Comparison of ENCODE assay signal across 8 mouse cellular contexts in genomic region chr14:27507894-27508643, GRCm38 (mm10). TPM values are rescaled to one million over a fixed set of nuclear protein-coding genes. Genes with fewer than 3 reads are reported as not detected.
DNase-seq lines count a peak whose midpoint lies in the region; ATAC-seq lines count a peak whose summit lies in the region.

Gene Ccdc66 (minus strand): TSS chr14:27508460.

- intact Hi-C loops in gastrocnemius, postnatal 14 days (cut with DNase I; ENCODE audit: low total_unique reads): no loop called here
- intact Hi-C loops in left cerebral cortex, postnatal 10 days (cut with DNase I): no loop called here

- DNase-seq in adipocyte (ENCODE audit: low spot score): peak; percentile 91
- peak; percentile 97 for DNase-seq in embryo, embryonic 10 days (ENCODE audit: low spot score)
- DNase-seq in gastrocnemius, postnatal 14 days: peak; percentile 96
- peak; percentile 96 to 99 for DNase-seq in left cerebral cortex, postnatal 10 days (ENCODE audit: extremely low spot score in 1 of 2, low spot score in 2 of 2)
- DNase-seq in right cerebral cortex, postnatal 25 days: peak; percentile 99
- DNase-seq in urinary bladder, postnatal 4 days (ENCODE audit: low spot score in 2 of 2): peak; percentile 98 to 99

- peak; percentile 92 for ATAC-seq in inflammation-experienced regulatory T-cells, adult 6 months
- ATAC-seq in megakaryocyte-erythroid progenitor cell, adult 5-6 weeks (replicated peaks; ENCODE audit: low FRiP score, low TSS enrichment, poor library complexity, severe bottlenecking): peak; percentile 97

RNA-seq across cellular contexts. Expression of gene Ccdc66, which starts in this region (rescaled TPM):
- total RNA-seq in gastrocnemius, postnatal 14 days (2021): 1 to 10 TPM; 6.2 to 6.3 TPM
- 10 to 100 TPM; 14.7 to 23.7 (median 19.5) TPM for polyA plus RNA-seq in inflammation-experienced regulatory T-cells, adult 6 months (2017; shearing (Covaris generic))
- 10 to 100 TPM; 13.1 to 13.5 TPM for total RNA-seq in left cerebral cortex, postnatal 10 days (2021)
- total RNA-seq in megakaryocyte-erythroid progenitor cell, adult 5-6 weeks (2014; fragmentation: Nextera tagmentation): 11.3 and 14.4 TPM in 2 replicates
- 13.8 and 23.1 TPM in 2 replicates for total RNA-seq in megakaryocyte-erythroid progenitor cell, adult 5-6 weeks (2017)

Comparison
In these comparisons a context has a peak if more than half of its experiments do, and no peak if none do; other contexts are left out.
1. Peak in every context shown above with its lines: DNase-seq and ATAC-seq.